Mouse (Mus musculus) midbrain, embryonic 10.5 days (tissue): ENCODE data around the gene Sf3b3. TPM values are rescaled to one million over a fixed set of nuclear protein-coding genes. Genes with fewer than 3 reads are reported as not detected.
A peak's percentile ranks its signal among the peaks of the same experiment; 100 is the strongest.

Experiments used
- DNase-seq: peaks from one replicate; pipeline ENCODE4 v3.0.0-alpha.2; 2017; ENCODE audit warnings: low spot score
- H3K27ac ChIP-seq: fragments of 300-500 bp; sonication (generic); replicated peaks from 2 replicates; pipeline ENCODE4 v1.5.1; 2016; ENCODE audit warnings: mild to moderate bottlenecking
- H3K27me3 ChIP-seq: fragments of 300-500 bp; sonication (generic); 2 replicates; pipeline ENCODE4 v1.6.1; 2016; ENCODE audit warnings: low read depth, mild to moderate bottlenecking; ENCODE audit not compliant: poor library complexity, severe bottlenecking
- H3K36me3 ChIP-seq: fragments of 300-500 bp; sonication (generic); 2 replicates; pipeline ENCODE4 v1.6.1; 2016; ENCODE audit warnings: mild to moderate bottlenecking, moderate library complexity
- H3K4me1 ChIP-seq: fragments of 300-500 bp; sonication (generic); 2 replicates; pipeline ENCODE4 v1.6.1; 2016
- H3K4me3 ChIP-seq: fragments of 300-500 bp; sonication (generic); 2 replicates; pipeline ENCODE4 v1.5.1; 2016; ENCODE audit warnings: mild to moderate bottlenecking, moderate library complexity
- H3K9me3 ChIP-seq: fragments of 300-500 bp; sonication (generic); replicated peaks from 2 replicates; pipeline ENCODE4 v1.6.1; 2016; ENCODE audit warnings: mild to moderate bottlenecking
- WGBS: fragments of 180-500 bp; shearing (Covaris S2); methylation state at CpG from one replicate; pipeline ENCODE4 v1.1.7; 2016; 5-methylcytosine and 5-hydroxymethylcytosine counted together
- polyA plus RNA-seq: library from polyadenylated mRNA; unstranded; fragments of >200 nt; fragmentation: Nextera tagmentation; extraction: Ambion mirVana; gene quantifications from 2 replicates; pipeline ENCODE4 v1.2.1, GENCODE M21; 2016

Gene Sf3b3
- polyA plus RNA-seq: 222 and 225 TPM in 2 replicates

- Histone ChIP-seq H3K9me3 (no peaks in the 10 kb centered on the region), H3K36me3 (peaks cover 57% of the 10 kb centered on the region), H3K27me3 (no peaks in the 10 kb centered on the region), H3K4me1 (peaks cover 26% of the 10 kb centered on the region), H3K4me3 (peak within 1 kb of the TSS; percentile 94), H3K27ac (peak within 1 kb of the TSS; percentile 98)
- WGBS: under 1% methylated on average over 53 of the region's 53 CpGs
- peak; percentile 85 for DNase-seq
Observed at GRCm38 (mm10) chr8:110846405-110847170, at the start of gene Sf3b3, which contains the start of gene Cog4. TSS of gene Sf3b3 (minus strand) at chr8:110846787. TSS of gene Cog4 (plus strand) at chr8:110846600.

GRCm38 (mm10) chr8:110895812-110896211 is 49.2 kb upstream of the Sf3b3 start:
- Histone ChIP-seq H3K9me3 (no peaks in the 10 kb centered on the region), H3K36me3 (peaks cover 58% of the 10 kb centered on the region), H3K4me3 (no peak overlapping the region), H3K27ac (no peak overlapping the region), H3K27me3 (no peaks in the 10 kb centered on the region), H3K4me1 (no peaks in the 10 kb centered on the region)
- DNase-seq: no peak
- 94% methylated on average over 13 of the region's 13 CpGs for WGBS

- no peak overlapping the region for H3K4me3 ChIP-seq
- H3K36me3 ChIP-seq: peaks cover 63% of the 10 kb centered on the region
- DNase-seq: no peak
- no peaks in the 10 kb centered on the region for H3K4me1 ChIP-seq
- H3K9me3 ChIP-seq: no peaks in the 10 kb centered on the region
- no peaks in the 10 kb centered on the region for H3K27me3 ChIP-seq
- H3K27ac ChIP-seq: no peak overlapping the region
- 86% methylated on average over 8 of the region's 9 CpGs for WGBS
Observed at GRCm38 (mm10) chr8:110895254-110895653, 48.7 kb upstream of the Sf3b3 start.

GRCm38 (mm10) chr8:110894851-110895250 is 48.3 kb upstream of the Sf3b3 start:
- H3K4me3 ChIP-seq: no peak overlapping the region
- DNase-seq: no peak
- peaks cover 4% of the 10 kb centered on the region for H3K4me1 ChIP-seq
- H3K27me3 ChIP-seq: no peaks in the 10 kb centered on the region
- WGBS: 85% methylated on average over 10 of the region's 10 CpGs
- peaks cover 67% of the 10 kb centered on the region for H3K36me3 ChIP-seq
- H3K9me3 ChIP-seq: no peaks in the 10 kb centered on the region
- H3K27ac ChIP-seq: no peak overlapping the region

- peaks cover 69% of the 10 kb centered on the region for H3K36me3 ChIP-seq
- H3K27ac ChIP-seq: no peak overlapping the region
- H3K27me3 ChIP-seq: no peaks in the 10 kb centered on the region
- WGBS: 99% methylated on average over 2 of the region's 2 CpGs
- H3K4me1 ChIP-seq: peaks cover 4% of the 10 kb centered on the region
- DNase-seq: no peak
- no peak overlapping the region for H3K4me3 ChIP-seq
- no peaks in the 10 kb centered on the region for H3K9me3 ChIP-seq
Observed at GRCm38 (mm10) chr8:110892913-110893312, 46.3 kb upstream of the Sf3b3 start.

- WGBS: 85% methylated on average over 7 of the region's 7 CpGs
- Histone ChIP-seq H3K27ac (no peak overlapping the region), H3K4me1 (peaks cover 4% of the 10 kb centered on the region), H3K27me3 (no peaks in the 10 kb centered on the region), H3K9me3 (no peaks in the 10 kb centered on the region), H3K4me3 (no peak overlapping the region), H3K36me3 (peaks cover 75% of the 10 kb centered on the region)
- no peak for DNase-seq
Observed at GRCm38 (mm10) chr8:110892040-110892439, 45.5 kb upstream of the Sf3b3 start.

- no peak overlapping the region for H3K27ac ChIP-seq
- no peak for DNase-seq
- no peaks in the 10 kb centered on the region for H3K9me3 ChIP-seq
- no peaks in the 10 kb centered on the region for H3K27me3 ChIP-seq
- H3K4me3 ChIP-seq: no peak overlapping the region
- peaks cover 89% of the 10 kb centered on the region for H3K36me3 ChIP-seq
- WGBS: 80% methylated on average over 12 of the region's 12 CpGs
- H3K4me1 ChIP-seq: peaks cover 4% of the 10 kb centered on the region
Observed at GRCm38 (mm10) chr8:110889904-110890470, 43.4 kb upstream of the Sf3b3 start.

- H3K4me1 ChIP-seq: peaks cover 4% of the 10 kb centered on the region
- no peaks in the 10 kb centered on the region for H3K9me3 ChIP-seq
- no peak overlapping the region; the same call in 1 of the 2 replicates for H3K27ac ChIP-seq
- H3K27me3 ChIP-seq: no peaks in the 10 kb centered on the region
- DNase-seq: no peak
- 93% methylated on average over 16 of the region's 16 CpGs for WGBS
- peaks cover 89% of the 10 kb centered on the region for H3K36me3 ChIP-seq
- no peak overlapping the region for H3K4me3 ChIP-seq
Observed at GRCm38 (mm10) chr8:110888860-110889259, 42.3 kb upstream of the Sf3b3 start.

- H3K27ac ChIP-seq: no peak overlapping the region
- DNase-seq: no peak
Observed at GRCm38 (mm10) chr8:110888441-110888840, 41.9 kb upstream of the Sf3b3 start.

GRCm38 (mm10) chr8:110887551-110887950 is 41.0 kb upstream of the Sf3b3 start:
- Histone ChIP-seq H3K9me3 (no peaks in the 10 kb centered on the region), H3K4me1 (peaks cover 4% of the 10 kb centered on the region), H3K27me3 (no peaks in the 10 kb centered on the region), H3K36me3 (peaks cover 90% of the 10 kb centered on the region), H3K27ac (no peak overlapping the region), H3K4me3 (no peak overlapping the region)
- 95% methylated on average over 10 of the region's 10 CpGs for WGBS
- DNase-seq: no peak

More at GRCm38 (mm10) chr8:110888441-110888840, 41.9 kb upstream of the Sf3b3 start:
- Histone ChIP-seq H3K4me1 (peaks cover 4% of the 10 kb centered on the region), H3K27me3 (no peaks in the 10 kb centered on the region), H3K9me3 (no peaks in the 10 kb centered on the region), H3K36me3 (peaks cover 90% of the 10 kb centered on the region), H3K4me3 (no peak overlapping the region)
- 96% methylated on average over 8 of the region's 8 CpGs for WGBS

GRCm38 (mm10) chr8:110886634-110887033 is 40.0 kb upstream of the Sf3b3 start:
- no peaks in the 10 kb centered on the region for H3K27me3 ChIP-seq
- no peak for DNase-seq
- 94% methylated on average over 3 of the region's 3 CpGs for WGBS
- H3K9me3 ChIP-seq: no peaks in the 10 kb centered on the region
- H3K4me3 ChIP-seq: no peak overlapping the region
- H3K4me1 ChIP-seq: peaks cover 4% of the 10 kb centered on the region
- no peak overlapping the region for H3K27ac ChIP-seq
- peaks cover 93% of the 10 kb centered on the region for H3K36me3 ChIP-seq

- no peaks in the 10 kb centered on the region for H3K4me1 ChIP-seq
- H3K27ac ChIP-seq: no peak overlapping the region
- H3K4me3 ChIP-seq: no peak overlapping the region
- WGBS: 96% methylated on average over 18 of the region's 18 CpGs
- H3K36me3 ChIP-seq: peaks cover 98% of the 10 kb centered on the region
- DNase-seq: no peak
- H3K9me3 ChIP-seq: no peaks in the 10 kb centered on the region
- no peaks in the 10 kb centered on the region for H3K27me3 ChIP-seq
Observed at GRCm38 (mm10) chr8:110883824-110884223, 37.2 kb upstream of the Sf3b3 start.

- DNase-seq: no peak
- peaks cover 100% of the 10 kb centered on the region for H3K36me3 ChIP-seq
- 97% methylated on average over 10 of the region's 10 CpGs for WGBS
- H3K4me3 ChIP-seq: no peak overlapping the region
- H3K4me1 ChIP-seq: no peaks in the 10 kb centered on the region
- H3K9me3 ChIP-seq: no peaks in the 10 kb centered on the region
- H3K27ac ChIP-seq: no peak overlapping the region
- H3K27me3 ChIP-seq: no peaks in the 10 kb centered on the region
Observed at GRCm38 (mm10) chr8:110881741-110882310, 35.2 kb upstream of the Sf3b3 start.
